Mouse (Mus musculus) adrenal gland, adult 8-10 months (tissue): Measurements from ENCODE around the gene Gm49486. TPM values are rescaled to one million over a fixed set of nuclear protein-coding genes. Genes with fewer than 3 reads are reported as not detected.

Experiments
- total RNA-seq, 4 experiments: library from RNA; stranded (reverse); gene quantifications; 2 replicates each; pipeline ENCODE4 v1.2.4; 2022

Gm49486 gene
- total RNA-seq, 4 experiments from 2014 or later = not detected

Other genes with a start within 250 kb of the Gm49486 start
- gene H1f0, start 200.9 kb upstream of the Gm49486 start, total RNA-seq = 100 to 1,000 TPM; 122 to 250 (median 176) TPM
- under 1 TPM in 3 of 4 experiments, not detected in 1; 0.28 to 0.31 (median 0.30) TPM for gene Galr3, start 187.5 kb upstream of the Gm49486 start, total RNA-seq
- gene Ankrd54, start 166.5 kb upstream of the Gm49486 start, total RNA-seq = 10 to 100 TPM; 24.6 to 34.9 (median 28.2) TPM
- gene Eif3l, start 154.2 kb upstream of the Gm49486 start, total RNA-seq = 100 to 1,000 TPM; 136 to 157 (median 140) TPM
- gene Micall1, start 120.5 kb upstream of the Gm49486 start, total RNA-seq = 10 to 100 TPM; 40.6 to 88.2 (median 55.8) TPM
- gene Polr2f, start 88.4 kb upstream of the Gm49486 start, total RNA-seq = 100 to 1,000 TPM; 120 to 161 (median 139) TPM
- gene 1700088E04Rik, start 88.1 kb upstream of the Gm49486 start, total RNA-seq = 10 to 100 TPM in 2 of 4 experiments, 1 to 10 TPM in 2; 7.0 to 14.8 (median 10.2) TPM
- 1 to 10 TPM; 1.4 to 2.6 (median 2.4) TPM for gene Sox10, start 64.2 kb upstream of the Gm49486 start, total RNA-seq
- gene Pick1, start 218 bp upstream of the Gm49486 start, total RNA-seq = 10 to 100 TPM; 18.1 to 38.0 (median 23.4) TPM
- gene Slc16a8, start 25.4 kb downstream of the Gm49486 start, total RNA-seq = not detected
- 1 to 10 TPM in 1 of 4 experiments, under 1 TPM in 1, not detected in 2; 0.35 to 1.6 TPM for gene Baiap2l2, start 56.1 kb downstream of the Gm49486 start, total RNA-seq
- 10 to 100 TPM; 27.8 to 36.2 (median 33.1) TPM for gene Pla2g6, start 99.0 kb downstream of the Gm49486 start, total RNA-seq
- gene Maff, start 117.2 kb downstream of the Gm49486 start, total RNA-seq = 1 to 10 TPM; 5.2 to 6.7 (median 6.1) TPM
- gene Tmem184b, start 174.2 kb downstream of the Gm49486 start, total RNA-seq = 10 to 100 TPM; 39.1 to 76.8 (median 65.3) TPM
- gene Csnk1e, start 226.2 kb downstream of the Gm49486 start, total RNA-seq = 100 to 1,000 TPM in 2 of 4 experiments, 10 to 100 TPM in 2; 80.4 to 126 (median 97.1) TPM